Mouse (Mus musculus) cerebellum, adult 2 months (tissue): ENCODE data around the gene Thoc2. TPM values are rescaled to one million over a fixed set of nuclear protein-coding genes. Genes with fewer than 3 reads are reported as not detected.

Experiments
- DNase-seq, 2 experiments: peaks; one replicate each; pipeline ENCODE4 v3.0.0; 2021
- H3K27ac ChIP-seq: fragments of 200-500 bp; 2 replicates; pipeline ENCODE4 v1.5.1; 2012; ENCODE audit warnings: low read length, control low read depth, inconsistent platforms; ENCODE audit not compliant: insufficient read depth
- H3K27me3 ChIP-seq: fragments of 200-500 bp; 2 replicates; pipeline ENCODE4 v1.6.1; 2012; ENCODE audit warnings: inconsistent platforms, mild to moderate bottlenecking, low read length, moderate library complexity; ENCODE audit not compliant: control insufficient read depth, insufficient read depth
- H3K4me1 ChIP-seq: fragments of 200-500 bp; 2 replicates; pipeline ENCODE4 v1.6.1; 2011; ENCODE audit warnings: low read length; ENCODE audit not compliant: control insufficient read depth, insufficient read depth
- H3K4me3 ChIP-seq: fragments of 200-500 bp; replicated peaks from 2 replicates; pipeline ENCODE3; 2011; ENCODE audit warnings: mild to moderate bottlenecking, low read depth, low read length, control low read depth; ENCODE audit not compliant: insufficient read depth
- CTCF ChIP-seq: fragments of 200-500 bp; IDR thresholded peaks from 2 replicates; pipeline ENCODE4 v1.5.1; 2011; ENCODE audit warnings: low read depth, mild to moderate bottlenecking, control low read depth, low read length, moderate library complexity, borderline replicate concordance; ENCODE audit not compliant: insufficient read depth
- POLR2A ChIP-seq: fragments of 200-500 bp; IDR thresholded peaks from 2 replicates; pipeline ENCODE4 v1.6.1; 2011; ENCODE audit warnings: low read length, control low read depth, borderline replicate concordance; ENCODE audit not compliant: insufficient read depth
- WGBS: fragments of 180-500 bp; shearing (Covaris S2); methylation state at CpG from one replicate; pipeline ENCODE4 v1.1.7; 2018; 5-methylcytosine and 5-hydroxymethylcytosine counted together
- polyA plus RNA-seq: library from polyadenylated mRNA; depleted of rRNA; stranded (reverse); fragments of >200 nt; gene quantifications from 2 replicates; pipeline ENCODE4 v1.2.3, GENCODE M21; 2012; rRNA removed

Thoc2 gene
- polyA plus RNA-seq, 1 experiment = 33.0 TPM

DNA sequence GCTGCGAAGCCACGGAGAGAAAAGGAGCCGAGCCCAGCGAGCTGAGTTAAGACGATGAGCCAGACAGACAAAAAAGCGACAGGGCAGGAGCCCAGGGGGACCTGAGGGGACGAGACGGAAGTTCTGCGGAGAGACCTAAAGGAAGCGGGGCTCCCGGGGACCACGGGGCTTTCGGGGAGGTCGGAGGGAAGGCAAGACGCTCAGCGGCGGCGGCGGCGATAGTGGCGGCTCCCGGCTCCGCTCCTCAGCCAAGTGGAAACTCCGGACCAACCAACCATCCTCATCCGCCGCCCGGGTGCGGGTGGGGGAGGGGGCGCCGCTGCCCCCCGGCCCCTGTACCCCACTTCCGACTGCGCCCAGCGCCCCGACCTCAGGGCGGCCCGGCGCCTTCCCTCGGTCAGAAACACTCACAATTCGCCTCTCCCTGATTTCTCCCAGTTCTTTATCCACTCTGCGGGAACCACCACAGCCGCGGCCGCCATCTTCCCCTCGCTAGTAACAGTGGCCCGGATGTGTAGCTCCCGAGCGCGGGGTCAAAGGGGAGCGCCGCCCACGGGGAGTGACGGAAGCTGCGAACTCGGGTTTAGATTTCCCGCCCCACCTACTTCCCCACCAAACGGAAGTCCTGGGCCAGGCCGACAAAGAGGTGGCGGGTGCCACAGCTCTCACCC lies 8.9 kb downstream of the Thoc2 start:
- Histone ChIP-seq H3K4me1 (no peaks in the 10 kb centered on the region), H3K27me3 (no peaks in the 10 kb centered on the region), H3K4me3 (peak overlapping the region; percentile 95), H3K27ac (peak overlapping the region; percentile 79)
- TF ChIP-seq POLR2A (peak; percentile 60; the same call in 1 of the 2 replicates), CTCF (no peak)
- DNase-seq = peak; percentile 84 to 86
- 7% methylated on average over 45 of the region's 59 CpGs for WGBS

DNA sequence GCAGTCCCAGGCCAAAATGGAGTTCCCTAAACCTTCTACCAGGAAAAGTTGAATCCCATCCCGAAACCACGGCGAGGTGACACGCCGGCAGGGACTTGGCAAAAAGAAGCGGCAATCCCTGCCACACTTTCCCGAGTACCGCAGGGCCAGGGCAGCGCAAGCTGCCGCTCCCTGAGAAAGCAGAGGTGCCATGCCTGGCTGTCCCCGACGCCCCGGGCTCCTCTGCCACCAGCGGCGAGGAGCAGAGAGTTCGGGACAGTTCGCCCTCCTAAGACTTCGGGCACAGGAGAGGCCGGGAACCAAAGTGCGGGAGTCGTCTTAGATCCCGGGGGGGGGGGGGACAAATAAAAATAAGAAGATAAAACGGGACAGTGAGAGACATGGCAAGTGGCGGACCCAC lies 9.5 kb downstream of the Thoc2 start:
- no peak for TF ChIP-seq POLR2A
- TF ChIP-seq CTCF = no peak
- Histone ChIP-seq H3K27me3 (no peaks in the 10 kb centered on the region), H3K4me3 (peak overlapping the region; percentile 95), H3K27ac (no peak overlapping the region), H3K4me1 (no peaks in the 10 kb centered on the region)
- DNase-seq = peak; percentile 19 to 28
- WGBS = 2% methylated on average over 23 of the region's 24 CpGs

GRCm38 (mm10) chrX:41910471-41910870 lies 10.0 kb downstream of the Thoc2 start:
- Histone ChIP-seq H3K27ac (no peak overlapping the region), H3K4me3 (peak overlapping the region; percentile 95), H3K27me3 (no peaks in the 10 kb centered on the region), H3K4me1 (no peaks in the 10 kb centered on the region)
- TF ChIP-seq POLR2A = no peak
- TF ChIP-seq CTCF = no peak
- no peak for DNase-seq
- 5% methylated on average over 9 of the region's 9 CpGs for WGBS

DNA sequence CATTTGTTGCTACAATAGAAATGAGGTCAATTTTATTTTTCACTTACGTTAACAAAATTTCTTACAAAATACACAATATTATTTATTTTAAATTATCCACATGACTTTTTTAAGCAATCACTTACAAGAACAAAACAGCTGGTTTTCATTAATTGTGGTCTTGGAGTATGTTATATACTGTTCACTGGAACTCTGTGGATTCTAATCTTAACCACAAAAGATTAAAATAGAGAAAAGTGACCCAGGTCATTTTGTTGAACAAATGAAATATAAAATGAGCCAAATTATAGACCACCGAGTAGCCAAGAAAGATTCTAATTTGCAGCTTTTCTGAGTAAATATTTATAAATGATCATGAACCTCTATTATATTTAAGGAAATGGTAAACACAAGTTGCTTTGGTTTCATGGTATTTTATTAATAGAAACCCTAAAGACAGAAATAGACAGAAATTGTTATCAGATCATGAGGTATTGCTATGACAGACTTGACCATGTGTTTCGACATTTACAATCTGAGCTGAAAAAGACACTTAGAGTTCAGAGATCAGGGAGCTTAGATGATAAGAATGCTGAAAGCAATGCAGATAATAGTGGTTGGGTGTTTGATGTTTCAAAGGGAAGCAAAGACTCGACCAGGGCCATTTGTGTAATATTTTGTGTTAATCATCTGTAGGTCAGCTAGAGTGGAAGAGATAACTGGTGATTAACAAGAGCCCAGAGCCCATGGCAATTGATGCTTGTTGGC lies 35.5 kb downstream of the Thoc2 start:
- H3K27me3 ChIP-seq = no peaks in the 10 kb centered on the region
- WGBS = 68% methylated on average over 4 of the region's 4 CpGs

GRCm38 (mm10) chrX:41876581-41876980 lies 43.9 kb downstream of the Thoc2 start:
- TF ChIP-seq POLR2A = no peak
- no peak for TF ChIP-seq CTCF
- DNase-seq = peak in 1 of 2 experiments; percentile 7
- Histone ChIP-seq H3K27me3 (no peaks in the 10 kb centered on the region), H3K27ac (no peak overlapping the region), H3K4me3 (no peak overlapping the region), H3K4me1 (no peaks in the 10 kb centered on the region)
- 34% methylated on average over 2 of the region's 2 CpGs for WGBS

More for the DNA sequence above, 35.5 kb downstream of the Thoc2 start:
- H3K4me1 ChIP-seq = no peaks in the 10 kb centered on the region
- H3K27ac ChIP-seq = no peak overlapping the region
- no peak overlapping the region for H3K4me3 ChIP-seq
- TF ChIP-seq CTCF (no peak), POLR2A (no peak)
- DNase-seq = no peak

- Histone ChIP-seq H3K4me1 (no peaks in the 10 kb centered on the region), H3K4me3 (no peak overlapping the region), H3K27me3 (no peaks in the 10 kb centered on the region), H3K27ac (no peak overlapping the region)
- no peak for TF ChIP-seq CTCF
- no peak for TF ChIP-seq POLR2A
- DNase-seq = no peak
Observed at GRCm38 (mm10) chrX:41837823-41838222, 82.7 kb downstream of the Thoc2 start.

GRCm38 (mm10) chrX:41805592-41805991 lies 114.9 kb downstream of the Thoc2 start:
- Histone ChIP-seq H3K4me3 (no peak overlapping the region), H3K4me1 (no peaks in the 10 kb centered on the region), H3K27ac (no peak overlapping the region), H3K27me3 (no peaks in the 10 kb centered on the region)
- no peak for DNase-seq
- TF ChIP-seq POLR2A (no peak), CTCF (no peak)

DNA sequence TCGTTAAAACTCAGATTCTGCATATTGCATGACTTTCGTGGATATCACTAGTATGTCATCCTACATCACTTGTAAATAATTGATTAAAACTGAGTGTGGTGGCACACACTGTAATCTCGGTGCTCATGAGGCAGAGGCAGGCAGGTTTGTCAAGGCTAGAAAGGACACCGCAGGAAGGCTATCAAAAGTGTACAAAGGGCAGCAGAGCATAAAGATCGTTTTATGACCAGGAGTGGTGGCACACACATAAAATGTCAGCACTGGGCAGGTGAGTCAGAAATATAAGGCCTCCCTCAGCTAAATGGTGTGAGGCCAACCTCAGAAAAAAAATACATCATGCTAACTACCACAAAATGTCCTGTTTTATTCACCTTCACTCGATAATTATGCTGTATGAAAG lies 127.2 kb downstream of the Thoc2 start:
- no peak for DNase-seq
- Histone ChIP-seq H3K4me1 (no peaks in the 10 kb centered on the region), H3K27me3 (no peaks in the 10 kb centered on the region), H3K4me3 (no peak overlapping the region), H3K27ac (no peak overlapping the region)
- 91% methylated on average over 6 of the region's 6 CpGs for WGBS
- TF ChIP-seq POLR2A = no peak
- TF ChIP-seq CTCF = no peak

Other genes with a start within 250 kb of the Thoc2 start
- gene Xiap, start 139.0 kb upstream of the Thoc2 start, polyA plus RNA-seq = 46.3 and 48.0 TPM in 2 replicates
- gene Stag2, start 228.6 kb upstream of the Thoc2 start, polyA plus RNA-seq = 29.7 and 31.3 TPM in 2 replicates